Mouse (Mus musculus): ENCODE data around the gene Scaf4.
"Not testable (repeated sequence)": the region's sequence is repeated elsewhere in the genome, so short reads cannot be mapped to it uniquely, and the experiment has no call there.

The Scaf4 gene

DNA sequence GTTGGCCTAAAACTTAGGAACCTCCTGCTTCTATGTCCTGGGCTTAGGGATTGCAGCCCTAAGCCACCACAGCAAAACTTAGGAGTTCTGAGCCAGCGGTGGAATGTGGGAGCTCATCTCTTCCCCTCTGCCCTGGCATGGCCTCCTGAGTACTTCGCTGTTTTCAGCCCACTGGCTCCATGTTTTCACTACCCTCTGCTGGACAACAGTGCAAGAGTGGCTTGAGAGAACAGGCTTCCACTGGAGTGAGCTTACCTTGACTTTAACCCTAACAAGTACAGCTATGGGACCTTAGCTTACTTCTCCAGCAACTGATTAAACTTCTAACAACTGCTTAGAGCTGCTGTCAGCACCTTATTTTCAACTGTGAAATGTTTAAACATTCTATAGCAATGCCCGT is 49.1 kb downstream of the Scaf4 start:
- DNase-seq (ENCODE audit: low read depth): no peak

- no peak for DNase-seq (ENCODE audit: low read depth)
Observed at GRCm38 (mm10) chr16:90234617-90235016, 49.7 kb downstream of the Scaf4 start.

- no peak for DNase-seq (ENCODE audit: low read depth)
Observed at GRCm38 (mm10) chr16:90233702-90234101, 50.6 kb downstream of the Scaf4 start.

GRCm38 (mm10) chr16:90231302-90231701 is 53.0 kb downstream of the Scaf4 start:
- no peak for DNase-seq (ENCODE audit: low read depth)

DNA sequence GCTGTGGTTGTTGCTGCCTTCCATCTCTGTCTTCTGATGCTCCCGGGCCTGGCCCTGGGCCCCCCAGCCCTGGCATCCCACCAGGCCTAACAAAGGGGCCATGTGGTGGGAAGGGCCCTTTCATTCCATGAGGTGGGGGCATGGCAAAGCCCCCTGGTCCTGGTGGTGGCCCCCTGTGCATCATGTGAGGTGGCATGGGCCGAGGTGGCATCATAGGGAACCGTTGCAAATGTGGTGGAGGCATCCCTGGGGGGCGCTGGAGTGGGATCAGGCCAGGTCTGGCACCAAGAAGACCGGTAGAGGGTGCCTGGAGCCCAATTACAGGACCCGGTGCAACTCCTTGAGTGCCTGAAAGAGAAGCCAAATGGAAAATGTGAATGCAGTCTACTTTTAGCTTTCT is 54.4 kb downstream of the Scaf4 start:
- DNase-seq (ENCODE audit: low read depth): no peak

DNA sequence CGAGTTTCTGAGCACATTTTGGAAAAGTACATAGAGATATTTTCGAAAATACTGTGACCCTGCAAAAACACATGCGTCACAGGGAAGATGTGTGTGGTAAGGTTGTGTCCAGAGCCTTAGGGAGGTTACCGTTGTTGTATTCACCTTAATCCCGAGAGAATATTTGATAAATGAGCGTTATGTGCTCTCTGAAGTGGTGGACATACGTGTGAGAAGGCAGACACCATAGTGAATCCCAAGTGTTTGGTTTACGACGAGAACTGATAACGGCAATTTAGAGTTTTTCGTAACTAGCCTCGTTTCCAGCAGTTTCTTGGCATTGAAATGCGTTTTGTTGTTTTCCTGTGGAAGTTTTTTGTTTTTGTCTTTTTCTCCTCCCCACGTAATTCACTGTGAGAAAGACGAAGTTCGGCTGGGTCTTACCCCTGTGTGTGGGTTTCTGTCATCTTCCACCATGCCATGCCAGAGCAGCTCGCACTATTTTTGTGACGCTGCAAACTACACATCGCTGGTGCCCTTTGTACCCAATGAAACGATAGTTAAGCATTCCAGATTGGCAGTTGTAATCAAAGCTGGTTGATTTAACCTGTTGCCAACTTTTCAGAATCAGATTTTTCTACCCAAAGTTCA is 62.7 kb downstream of the Scaf4 start:
- no peak for DNase-seq (ENCODE audit: low read depth)

- DNase-seq (ENCODE audit: low read depth): no peak
Observed at GRCm38 (mm10) chr16:90220892-90221431, 63.3 kb downstream of the Scaf4 start.

GRCm38 (mm10) chr16:90220026-90220891 is 64.0 kb downstream of the Scaf4 start, which contains the start of gene Sod1:
Sod1 (plus strand) TSS chr16:90220754.
- DNase-seq (ENCODE audit: low read depth): peak; percentile 64

GRCm38 (mm10) chr16:90219445-90219844 is 64.9 kb downstream of the Scaf4 start:
- DNase-seq (ENCODE audit: low read depth): not testable (repeated sequence)

DNA sequence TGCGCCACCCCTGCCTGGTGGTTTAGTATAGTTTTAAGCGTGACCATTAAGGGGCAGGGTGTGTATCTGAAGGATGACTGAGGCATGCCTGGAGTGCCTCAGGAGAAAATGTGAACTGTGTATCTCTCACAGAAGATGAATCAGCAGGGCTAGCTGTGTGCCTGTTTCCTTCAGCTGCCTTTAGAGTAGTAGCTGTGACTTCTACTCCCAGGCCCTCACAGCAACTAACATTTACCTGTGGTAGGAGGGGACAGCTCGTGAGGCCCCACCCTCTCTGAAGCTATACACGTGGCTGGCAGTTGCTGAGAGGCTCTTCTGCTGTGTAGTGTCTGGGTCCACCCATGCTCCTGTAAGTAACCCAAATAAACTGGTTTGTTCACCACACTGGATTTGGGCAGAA is 66.4 kb downstream of the Scaf4 start:
- no peak for DNase-seq (ENCODE audit: low read depth)

DNA sequence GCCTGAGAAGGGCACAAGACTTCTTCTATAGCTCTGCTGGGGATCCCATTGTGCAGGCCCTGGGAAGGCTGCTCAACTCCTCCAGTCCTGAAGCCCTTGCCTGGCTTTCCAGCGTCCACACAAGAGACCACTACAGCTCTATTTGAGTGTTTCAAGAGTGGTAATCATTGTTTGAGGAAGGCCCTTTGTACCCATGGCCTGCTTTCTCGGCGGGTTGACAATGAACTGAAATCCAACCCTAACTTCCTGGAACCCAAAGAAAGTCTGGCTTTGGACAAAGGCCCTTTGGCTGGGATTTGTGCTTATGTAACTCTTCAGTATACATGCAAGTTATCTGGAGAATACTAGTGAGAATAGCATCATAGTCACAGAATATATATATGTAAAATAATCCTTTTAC is 66.9 kb downstream of the Scaf4 start:
- DNase-seq (ENCODE audit: low read depth): no peak

GRCm38 (mm10) chr16:90216414-90216813 is 67.9 kb downstream of the Scaf4 start:
- no peak for DNase-seq (ENCODE audit: low read depth)

DNA sequence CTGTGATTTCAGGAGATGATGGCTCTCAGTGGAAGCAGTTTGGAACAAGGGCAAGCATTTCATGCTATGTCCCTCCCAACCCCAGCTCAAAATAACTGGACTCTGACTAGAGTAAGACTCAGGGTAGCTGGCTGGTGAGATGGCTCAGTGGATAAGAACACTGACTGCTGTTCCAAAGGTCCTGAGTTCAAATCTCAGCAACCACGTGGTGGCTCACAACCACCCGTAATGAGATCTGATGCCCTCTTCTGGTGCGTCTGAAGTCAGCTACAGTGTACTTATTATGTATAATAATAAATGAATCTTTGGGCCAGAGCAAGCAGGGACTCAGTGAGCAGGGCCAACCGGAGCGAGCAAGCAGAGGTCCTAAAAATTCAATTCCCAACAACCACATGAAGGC is 68.4 kb downstream of the Scaf4 start:
- DNase-seq (ENCODE audit: low read depth): not testable (repeated sequence)

- no peak for DNase-seq (ENCODE audit: low read depth)
Observed at GRCm38 (mm10) chr16:90214731-90215565, 69.4 kb downstream of the Scaf4 start.

GRCm38 (mm10) chr16:90213477-90214339 is 70.6 kb downstream of the Scaf4 start:
- no peak for DNase-seq (ENCODE audit: low read depth)

- no peak for DNase-seq (ENCODE audit: low read depth)
Observed at GRCm38 (mm10) chr16:90211767-90212166, 72.5 kb downstream of the Scaf4 start.

DNA sequence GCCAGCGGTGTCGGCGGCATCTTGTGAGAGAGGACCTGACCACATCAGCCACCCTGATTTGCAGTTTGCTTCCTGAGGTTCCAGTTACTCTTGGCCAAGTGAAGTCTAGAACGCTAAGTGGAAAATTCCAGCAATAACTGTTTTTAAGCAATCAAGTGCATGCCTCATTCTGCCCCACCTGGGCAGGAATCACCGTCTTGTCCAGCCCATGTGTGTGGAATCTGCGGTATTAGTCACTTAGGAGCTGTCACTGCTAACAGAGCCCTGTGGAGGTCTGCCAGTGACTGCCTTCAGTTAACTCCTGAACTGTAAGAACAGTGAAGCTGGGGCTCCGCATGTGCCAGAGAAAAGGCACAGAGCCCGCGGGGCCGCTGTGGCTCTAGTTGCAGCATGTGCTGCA is 73.6 kb downstream of the Scaf4 start:
- no peak for DNase-seq (ENCODE audit: low read depth)

- no peak for DNase-seq (ENCODE audit: low read depth)
Observed at GRCm38 (mm10) chr16:90208996-90209395, 75.3 kb downstream of the Scaf4 start.

DNA sequence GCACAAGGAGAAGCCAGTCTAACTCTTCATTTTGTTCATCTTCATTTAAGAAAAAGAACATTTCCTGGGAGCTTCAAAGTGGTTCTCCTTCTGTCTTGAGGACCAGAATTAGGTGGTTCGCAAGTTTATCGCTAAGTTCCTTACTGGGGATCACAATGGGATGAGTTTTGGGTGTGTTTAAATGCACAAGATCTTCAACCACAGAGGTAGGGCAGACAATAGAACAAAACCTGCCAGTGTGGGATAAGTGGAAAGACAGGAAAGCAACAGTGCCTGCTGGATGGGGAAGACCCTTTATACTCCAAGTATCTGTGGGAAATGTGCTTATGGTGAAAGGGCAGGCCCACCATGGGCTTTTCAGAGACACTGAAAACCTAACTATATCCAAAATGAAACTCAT is 79.4 kb downstream of the Scaf4 start:
- no peak for DNase-seq (ENCODE audit: low read depth)

DNA sequence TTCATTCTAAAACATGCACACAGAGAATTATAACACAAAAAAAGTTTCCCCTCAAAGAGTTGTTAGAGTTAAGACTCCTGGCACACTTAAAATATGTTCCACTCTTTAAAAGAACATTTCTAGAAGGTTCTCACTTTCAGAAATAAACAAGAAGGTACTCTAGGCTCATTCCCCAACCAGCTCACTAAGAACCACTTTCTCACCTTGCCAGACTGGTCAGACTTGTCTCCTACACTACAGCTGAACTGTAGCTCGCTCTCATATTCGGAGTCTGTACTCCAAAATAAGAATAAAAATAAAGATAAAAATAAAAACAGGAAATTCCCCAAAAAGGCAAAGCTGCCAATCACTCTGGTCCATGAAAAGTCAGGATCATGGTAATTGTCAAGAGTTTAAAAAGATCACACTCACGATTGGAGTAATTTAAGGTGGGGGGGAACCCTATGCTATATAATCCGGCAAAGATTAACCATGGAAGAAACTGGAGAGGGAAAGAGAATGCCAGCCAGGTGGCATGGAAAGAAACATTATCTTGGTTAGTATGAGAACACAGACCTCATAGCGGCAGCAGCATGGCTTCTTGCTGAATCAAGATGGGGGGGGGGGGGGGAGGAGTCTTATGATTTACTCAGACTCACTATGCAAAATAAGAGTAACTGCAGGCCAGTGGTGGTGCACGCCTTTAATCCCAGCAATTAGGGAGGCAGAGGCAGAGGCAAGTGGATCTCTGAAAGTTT is 80.9 kb downstream of the Scaf4 start:
- no peak for DNase-seq (ENCODE audit: low read depth)

GRCm38 (mm10) chr16:90202140-90202539 is 82.2 kb downstream of the Scaf4 start:
- DNase-seq (ENCODE audit: low read depth): no peak
